ENCODE assay signal across 10 mouse cellular contexts in the genomic region with DNA sequence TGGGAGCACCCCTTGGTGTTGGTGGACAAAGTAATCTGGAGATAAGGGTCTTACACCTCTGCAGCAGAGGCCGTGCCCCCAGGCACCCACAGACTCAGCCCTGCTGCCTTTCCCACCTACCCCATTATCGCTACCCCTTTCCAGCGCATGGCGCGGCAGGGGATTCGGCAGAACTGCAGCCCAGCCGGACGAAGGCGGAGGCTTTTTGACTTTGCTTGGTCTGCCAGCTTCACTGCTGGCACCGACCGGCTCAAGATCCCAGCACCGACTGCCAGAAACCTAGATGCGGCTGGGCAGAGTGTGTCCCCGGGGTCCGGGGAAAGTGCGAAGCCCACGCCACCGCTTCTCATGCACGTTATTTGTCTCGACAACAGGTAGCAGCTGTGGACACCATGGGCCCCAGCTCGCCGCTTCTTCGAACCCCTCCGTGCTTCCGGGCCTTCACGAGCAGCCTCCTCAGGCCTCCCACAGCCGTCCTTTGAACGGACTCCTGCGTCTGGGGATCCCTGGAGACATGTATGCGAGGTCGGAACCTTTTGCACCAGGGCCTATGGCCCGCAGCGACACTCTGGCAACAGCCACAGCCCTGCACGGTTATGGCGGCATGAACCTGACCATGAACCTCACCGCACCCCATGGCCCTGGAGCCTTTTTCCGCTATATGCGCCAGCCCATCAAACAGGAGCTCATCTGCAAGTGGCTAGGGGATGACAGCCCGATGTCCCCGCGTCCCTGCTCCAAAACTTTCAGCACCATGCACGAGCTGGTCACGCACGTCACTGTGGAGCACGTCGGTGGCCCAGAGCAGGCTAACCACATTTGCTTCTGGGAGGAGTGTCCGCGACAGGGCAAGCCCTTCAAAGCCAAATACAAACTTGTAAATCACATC. TPM values are rescaled to one million over a fixed set of nuclear protein-coding genes. Genes with fewer than 3 reads are reported as not detected.
A peak's percentile ranks its signal among the peaks of the same experiment; 100 is the strongest.
DNase-seq lines count a peak whose midpoint lies in the region; ATAC-seq lines count a peak whose summit lies in the region.
"Had no signal": no experiment of that assay in that cellular context is flagged by ENCODE, and none has a peak within 500 bp of the region (broad histone marks: within the 10 kb centered on the region; RNA-seq: fewer than 3 reads in every experiment).

No protein-coding gene starts in this region.

- peak; percentile 19 for ATAC-seq in forebrain, embryonic 13.5 days
- ATAC-seq in midbrain, embryonic 11.5 days (ENCODE audit: low FRiP score): no peak

- H3K9me3 ChIP-seq in forebrain, embryonic 13.5 days (replicated peaks): no peaks in the 10 kb centered on the region
- H3K9me3 ChIP-seq in midbrain, embryonic 11.5 days (ENCODE audit: control insufficient read depth, low read length): no peaks in the 10 kb centered on the region

- peak overlapping the region; percentile 94 for H3K27ac ChIP-seq in forebrain, embryonic 13.5 days
- H3K27ac ChIP-seq in midbrain, embryonic 11.5 days (ENCODE audit: low read depth, low read length): peak overlapping the region; percentile 88
- H3K27ac ChIP-seq: macrophage had no signal

- H3K4me3 ChIP-seq in forebrain, embryonic 13.5 days: peak overlapping the region; percentile 50
- peak overlapping the region; percentile 58 for H3K4me3 ChIP-seq in midbrain, embryonic 11.5 days (ENCODE audit: low read depth, low read length)

- peaks cover 27% of the 10 kb centered on the region for H3K4me1 ChIP-seq in forebrain, embryonic 13.5 days
- peaks cover 10% of the 10 kb centered on the region for H3K4me1 ChIP-seq in midbrain, embryonic 11.5 days (ENCODE audit: control insufficient read depth, insufficient read depth, low read length)

- no peaks in the 10 kb centered on the region for H3K36me3 ChIP-seq in forebrain, embryonic 13.5 days (ENCODE audit: poor library complexity, severe bottlenecking)
- H3K36me3 ChIP-seq in midbrain, embryonic 11.5 days (ENCODE audit: control insufficient read depth, insufficient read depth, low read length): no peaks in the 10 kb centered on the region

- H3K9ac ChIP-seq in forebrain, embryonic 13.5 days: peak overlapping the region; percentile 69
- peak overlapping the region; percentile 94 for H3K9ac ChIP-seq in midbrain, embryonic 11.5 days (ENCODE audit: low read length)

- WGBS in forebrain, embryonic 13.5 days: 2% methylated on average over 48 of the region's 48 CpGs
- under 1% methylated on average over 48 of the region's 48 CpGs for WGBS in midbrain, embryonic 11.5 days

- peak overlapping the region; percentile 69 for H3K4me2 ChIP-seq in forebrain, embryonic 13.5 days
- peak overlapping the region; percentile 84 for H3K4me2 ChIP-seq in midbrain, embryonic 11.5 days

- peaks cover 94% of the 10 kb centered on the region for H3K27me3 ChIP-seq in forebrain, embryonic 13.5 days
- peaks cover 89% of the 10 kb centered on the region for H3K27me3 ChIP-seq in midbrain, embryonic 11.5 days (ENCODE audit: control insufficient read depth, insufficient read depth, low read length)

- DNase-seq in embryo, embryonic 10 days (ENCODE audit: low spot score): peak; percentile 47
- DNase-seq in embryo, embryonic 9.5 days (ENCODE audit: extremely low spot score): no peak
- peak; percentile 81 for DNase-seq in cerebellum, adult 11-12 months
- peak; percentile 96 for DNase-seq in midbrain, embryonic 11.5 days (ENCODE audit: low spot score, missing footprints)
- no peak for DNase-seq in thymus, postnatal 25 days
- no peak for DNase-seq in kidney, adult 18-20 months
- DNase-seq in right cerebral cortex, adult 2 months (ENCODE audit: low spot score in 2 of 2): no peak

RNA-seq across cellular contexts. Expression of a gene that starts 13.0 kb away (rescaled TPM):
- 10.8 and 15.1 TPM in 2 replicates for polyA plus RNA-seq in forebrain, embryonic 13.5 days (2015; fragmentation: Nextera tagmentation; extraction: Ambion mirVana)
- 13.7 and 14.8 TPM in 2 replicates for polyA plus RNA-seq in midbrain, embryonic 11.5 days (2014; fragmentation: Nextera tagmentation; extraction: Ambion mirVana)
- polyA plus RNA-seq: large intestine, adult 2 months; macrophage had no signal

RNA-seq across cellular contexts. Expression of a gene that starts 16.4 kb away (rescaled TPM):
- polyA plus RNA-seq in forebrain, embryonic 13.5 days (2015; fragmentation: Nextera tagmentation; extraction: Ambion mirVana): 48.4 and 62.0 TPM in 2 replicates
- polyA plus RNA-seq in midbrain, embryonic 11.5 days (2014; fragmentation: Nextera tagmentation; extraction: Ambion mirVana): 41.7 and 42.5 TPM in 2 replicates
- polyA plus RNA-seq: large intestine, adult 2 months; macrophage had no signal

Comparison
In these comparisons a context has a peak if more than half of its experiments do, and no peak if none do; other contexts are left out.
1. DNase-seq: peak in embryo, embryonic 10 days (single experiment), cerebellum, adult 11-12 months (single experiment) and midbrain, embryonic 11.5 days (single experiment); none in embryo, embryonic 9.5 days (single experiment), thymus, postnatal 25 days (single experiment), kidney, adult 18-20 months (single experiment) and right cerebral cortex, adult 2 months (0 of 2).